Mouse (Mus musculus): ENCODE results near the gene Hspa1l.
"Not testable (repeated sequence)": the region's sequence is repeated elsewhere in the genome, so short reads cannot be mapped to it uniquely, and the experiment has no call there.

DNA sequence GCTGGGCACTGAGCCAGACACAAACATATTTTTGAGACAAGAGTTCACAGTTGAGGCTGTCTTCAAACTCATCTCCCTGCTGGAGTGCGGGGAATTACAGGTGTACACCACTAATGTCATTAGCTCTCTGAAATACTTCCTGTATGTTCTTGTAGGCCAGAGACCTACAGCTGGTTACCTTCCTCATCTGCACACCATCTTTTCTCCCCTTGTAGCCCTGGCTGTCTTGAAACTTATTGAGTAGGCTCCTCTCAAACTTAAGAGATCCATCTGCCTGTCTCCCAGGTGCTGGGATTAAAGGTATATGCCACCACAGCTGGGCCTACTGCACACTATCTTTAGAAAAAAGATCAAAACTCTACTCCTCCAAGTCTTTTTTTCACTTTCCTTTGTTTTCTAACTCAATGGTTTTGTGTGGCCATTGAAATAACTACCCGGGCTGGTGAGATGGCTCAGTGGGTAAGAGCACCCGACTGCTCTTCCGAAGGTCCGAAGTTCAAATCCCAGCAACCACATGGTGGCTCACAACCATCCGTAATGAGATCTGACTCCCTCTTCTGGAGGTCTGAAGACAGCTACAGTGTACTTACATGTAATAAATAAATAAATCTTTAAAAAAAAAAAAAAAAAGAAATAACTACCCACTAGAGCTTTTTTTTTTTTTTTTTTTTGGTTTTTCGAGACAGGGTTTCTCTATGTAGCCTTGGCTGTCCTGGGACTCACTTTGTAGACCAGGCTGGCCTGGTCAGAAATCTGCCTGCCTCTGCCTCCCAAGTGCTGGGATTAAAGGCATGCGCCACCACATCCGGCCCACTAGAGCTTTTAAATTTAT lies 23.6 kb upstream of the Hspa1l start:
- TF ChIP-seq CTCF, EP300 (IDR thresholded peaks at IDR 0.05; ENCODE audit: low read depth): not testable (repeated sequence)
